In genomic region chr9:78787866-78788265, GRCm38 (mm10) we compare ENCODE assay signal across 8 mouse cellular contexts.
DNase-seq lines count a peak whose midpoint lies in the region; ATAC-seq and TF ChIP-seq lines count a peak whose summit lies in the region.

No protein-coding gene starts in this region.

- TF ChIP-seq CTCF in layer of hippocampus, adult 2 months (conservative IDR thresholded peaks at IDR 0.05): peak; percentile 90

- DNase-seq in right cerebral cortex, postnatal 10 days (ENCODE audit: low spot score in 2 of 2): peak; percentile 29 to 53
- DNase-seq in right cerebral cortex, postnatal 25 days: no peak
- peak; percentile 49 for DNase-seq in cerebellum, adult 8-10 months
- DNase-seq in frontal cortex, postnatal 10 days (ENCODE audit: low spot score in 2 of 2): peak; percentile 8 to 16
- DNase-seq in layer of hippocampus, adult 2 months (ENCODE audit: low spot score in 2 of 2): peak; percentile 58 to 61
- DNase-seq in T-cell, adult 2 months (ENCODE audit: low spot score): no peak

- H3K27ac ChIP-seq in layer of hippocampus, adult 2 months: no peak overlapping the region

- H3K4me3 ChIP-seq in layer of hippocampus, adult 2 months: no peak overlapping the region

- 0 out of 2 replicates have a peak, but pooled peaks have one; percentile 61 for ATAC-seq in megakaryocyte-erythroid progenitor cell, adult 5-6 weeks (replicated peaks; ENCODE audit: low FRiP score, low TSS enrichment, poor library complexity, severe bottlenecking)
- no peak for ATAC-seq in activated CD4-positive, CD25-positive, alpha-beta regulatory T cell, adult 4 months

Comparison
In these comparisons a context has a peak if more than half of its experiments do, and no peak if none do; other contexts are left out.
1. DNase-seq: peak in right cerebral cortex, postnatal 10 days (2 of 2), cerebellum, adult 8-10 months (single experiment), frontal cortex, postnatal 10 days (2 of 2) and layer of hippocampus, adult 2 months (2 of 2); none in right cerebral cortex, postnatal 25 days (single experiment) and T-cell, adult 2 months (single experiment).